Mouse (Mus musculus) embryonic facial prominence, embryonic 14.5 days (tissue): ENCODE results near the gene 4930518I15Rik. TPM values are rescaled to one million over a fixed set of nuclear protein-coding genes. Genes with fewer than 3 reads are reported as not detected.
A peak's percentile ranks its signal among the peaks of the same experiment; 100 is the strongest.
"Not testable (repeated sequence)": the region's sequence is repeated elsewhere in the genome, so short reads cannot be mapped to it uniquely, and the experiment has no call there.

Source experiments
- ATAC-seq: fragments of 200-750 bp; cut with Nextera tagmentation; 2 replicates; pipeline ENCODE4 v1.8.0; 2017; ENCODE audit warnings: low read depth, moderate number of reproducible peaks, moderate TSS enrichment
- DNase-seq: peaks from one replicate; pipeline ENCODE4 v3.0.0-alpha.2; 2015; ENCODE audit warnings: low spot score
- H3K27ac ChIP-seq: fragments of 300-500 bp; sonication (generic); replicated peaks from 2 replicates; pipeline ENCODE4 v1.5.1; 2014; ENCODE audit warnings: low read depth, mild to moderate bottlenecking, low read length, moderate library complexity
- H3K27me3 ChIP-seq: fragments of 300-500 bp; sonication (generic); replicated peaks from 2 replicates; pipeline ENCODE4 v1.6.1; 2014; ENCODE audit warnings: low read length; ENCODE audit not compliant: control insufficient read depth, insufficient read depth
- H3K36me3 ChIP-seq: fragments of 300-500 bp; sonication (generic); 2 replicates; pipeline ENCODE4 v1.6.1; 2014; ENCODE audit warnings: low read length, mixed read lengths; ENCODE audit not compliant: control insufficient read depth, insufficient read depth
- H3K4me1 ChIP-seq: fragments of 300-500 bp; sonication (generic); 2 replicates; pipeline ENCODE4 v1.6.1; 2014; ENCODE audit warnings: antibody characterized with exemption, low read length; ENCODE audit not compliant: control insufficient read depth, insufficient read depth
- H3K4me2 ChIP-seq: fragments of 300-500 bp; sonication (generic); 2 replicates; pipeline ENCODE4 v1.6.1; 2014; ENCODE audit warnings: low read depth, mild to moderate bottlenecking, low read length, moderate library complexity, mixed read lengths
- H3K4me3 ChIP-seq: fragments of 300-500 bp; sonication (generic); 2 replicates; pipeline ENCODE4 v1.5.1; 2014; ENCODE audit warnings: low read depth, mild to moderate bottlenecking, low read length
- H3K9ac ChIP-seq: fragments of 300-500 bp; sonication (generic); 2 replicates; pipeline ENCODE4 v1.6.1; 2014; ENCODE audit warnings: low read depth, mild to moderate bottlenecking, low read length, moderate library complexity, mixed read lengths
- H3K9me3 ChIP-seq: fragments of 300-500 bp; sonication (generic); 2 replicates; pipeline ENCODE4 v1.6.1; 2016; ENCODE audit warnings: low read length; ENCODE audit not compliant: control insufficient read depth
- WGBS: fragments of 180-500 bp; shearing (Covaris S2); extraction: QIAGEN DNeasy Blood & Tissue Kit; methylation state at CpG from one replicate; pipeline ENCODE4 v1.1.7; 2014; 5-methylcytosine and 5-hydroxymethylcytosine counted together
- polyA plus RNA-seq: library from polyadenylated mRNA; unstranded; fragments of >200 nt; fragmentation: Nextera tagmentation; extraction: Ambion mirVana; gene quantifications from 2 replicates; pipeline ENCODE4 v1.2.1, GENCODE M21; 2014

The 4930518I15Rik gene
- polyA plus RNA-seq, 1 experiment from 2014 or later = 3.2 TPM

DNA sequence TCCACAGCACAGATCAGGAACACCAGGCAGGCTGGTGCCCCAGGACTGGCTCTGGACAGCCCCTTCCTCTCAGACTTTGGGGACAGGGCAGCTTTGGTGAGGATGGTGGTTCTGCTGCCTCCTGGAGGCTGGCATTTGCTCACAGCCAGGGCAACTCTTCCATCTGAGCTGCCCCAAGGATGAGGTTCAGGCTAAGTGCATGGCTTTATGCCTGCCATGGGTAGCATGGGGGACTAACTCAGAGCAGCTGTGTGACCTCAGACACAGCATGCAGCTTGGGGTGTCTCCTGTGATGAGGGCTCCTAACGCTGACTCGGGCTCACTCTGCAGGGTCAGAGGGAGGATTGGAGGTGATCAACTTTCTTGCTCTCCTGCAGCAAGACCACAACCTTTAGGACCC is 27.9 kb upstream of the 4930518I15Rik start:
- not testable (repeated sequence) for H3K27me3 ChIP-seq, H3K27ac ChIP-seq, DNase-seq, H3K9me3 ChIP-seq, H3K36me3 ChIP-seq, H3K4me1 ChIP-seq, H3K4me2 ChIP-seq, H3K9ac ChIP-seq, H3K4me3 ChIP-seq, ATAC-seq
- WGBS = 27% methylated on average over 2 of the region's 2 CpGs

DNA sequence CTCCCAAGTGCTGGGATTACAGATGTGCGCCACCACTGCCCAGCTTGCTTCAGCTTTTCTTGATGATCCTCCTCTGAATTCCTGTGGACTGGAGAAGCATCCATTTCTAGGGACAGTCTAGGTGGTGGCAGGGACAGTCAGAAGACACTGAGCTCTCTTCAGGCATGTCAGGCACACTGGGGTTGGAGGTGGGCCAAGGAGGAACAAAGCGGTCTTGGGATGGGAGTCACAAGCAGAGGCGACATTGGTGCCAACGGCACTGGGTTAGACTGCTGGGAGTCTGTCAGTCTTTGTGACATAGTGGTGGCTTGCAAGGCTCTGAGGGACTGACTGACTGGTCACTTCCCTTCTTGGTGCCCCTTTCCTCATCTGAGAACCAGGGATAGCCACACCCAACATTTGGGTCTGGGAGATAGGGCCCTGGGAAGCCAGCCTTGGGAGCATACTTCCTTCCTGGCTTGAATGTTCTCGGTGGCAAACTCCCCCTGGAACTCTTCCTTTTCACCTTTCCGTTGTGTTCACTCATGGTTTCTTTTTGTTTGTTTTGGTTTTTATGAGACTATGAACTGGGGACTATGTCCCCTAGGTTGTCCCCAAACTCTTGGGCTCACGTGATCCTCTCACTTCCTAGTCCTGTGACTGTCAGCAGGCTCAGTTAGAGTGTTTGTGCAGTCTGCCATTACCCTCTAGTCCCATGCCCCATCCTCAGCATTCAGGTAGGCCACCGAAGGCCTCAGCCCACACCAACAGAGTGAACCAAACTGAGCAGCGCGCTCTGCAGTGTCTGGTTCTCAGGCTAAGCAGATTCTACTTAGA is 26.9 kb upstream of the 4930518I15Rik start:
- 87% methylated on average over 10 of the region's 10 CpGs for WGBS
- H3K27ac ChIP-seq = no peak overlapping the region
- H3K9ac ChIP-seq = no peak overlapping the region
- H3K4me3 ChIP-seq = no peak overlapping the region
- no peaks in the 10 kb centered on the region for H3K4me1 ChIP-seq
- no peaks in the 10 kb centered on the region for H3K36me3 ChIP-seq
- DNase-seq (no peak), ATAC-seq (no peak)
- no peaks in the 10 kb centered on the region for H3K27me3 ChIP-seq
- no peak overlapping the region for H3K4me2 ChIP-seq
- H3K9me3 ChIP-seq = no peaks in the 10 kb centered on the region

DNA sequence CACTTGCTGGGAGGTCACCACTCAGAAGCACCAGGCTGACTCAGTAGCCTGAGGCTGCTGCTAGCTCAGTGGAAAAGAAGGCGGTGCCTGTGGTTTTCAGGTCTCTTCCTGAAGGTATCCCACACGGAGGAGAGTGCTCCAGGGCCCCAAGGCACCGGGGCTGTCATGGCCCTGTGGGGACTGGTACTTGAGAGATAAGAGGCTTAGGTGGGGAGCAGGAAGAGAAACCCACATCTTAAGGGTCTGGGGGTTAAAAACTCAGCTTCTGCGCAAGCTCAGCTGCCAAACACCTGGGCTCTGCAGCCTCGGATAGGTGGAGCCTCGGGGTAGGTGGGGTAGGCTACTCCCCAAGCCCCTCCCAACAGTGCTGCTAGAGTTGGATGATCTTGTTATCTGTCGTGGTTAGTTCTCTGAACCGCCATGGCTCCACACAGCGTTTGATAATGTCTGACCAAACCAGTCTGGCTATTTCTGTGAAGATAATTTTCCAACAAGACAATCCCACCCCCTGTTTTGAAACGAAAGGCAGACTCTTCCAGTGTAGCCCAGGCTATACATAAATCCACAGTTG is 24.8 kb upstream of the 4930518I15Rik start:
- Histone ChIP-seq H3K4me2 (no peak overlapping the region), H3K4me3 (no peak overlapping the region), H3K9me3 (no peaks in the 10 kb centered on the region), H3K9ac (no peak overlapping the region), H3K36me3 (no peaks in the 10 kb centered on the region), H3K4me1 (no peaks in the 10 kb centered on the region), H3K27ac (no peak overlapping the region), H3K27me3 (no peaks in the 10 kb centered on the region)
- DNase-seq (no peak), ATAC-seq (no peak)
- WGBS = 29% methylated on average over 10 of the region's 10 CpGs

DNA sequence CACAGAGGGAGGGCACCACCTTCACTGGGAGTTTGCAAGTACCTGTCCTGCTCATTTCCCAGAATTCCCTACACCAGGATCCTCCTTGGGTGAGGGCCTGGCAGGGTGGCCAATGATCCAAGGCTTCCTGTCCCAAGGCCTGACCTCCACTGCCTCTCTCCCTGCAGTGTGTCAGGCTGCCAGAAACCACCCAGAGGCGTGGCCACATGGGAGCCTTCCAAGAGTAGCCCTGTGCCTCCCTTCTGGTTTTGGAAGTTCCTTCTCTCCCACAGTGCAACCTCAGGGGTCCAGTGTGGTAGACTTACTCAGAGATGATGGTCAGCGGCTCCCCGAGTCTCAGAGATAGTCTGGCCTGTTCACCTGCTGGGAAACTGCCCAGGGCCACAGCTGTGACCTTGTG is 21.8 kb upstream of the 4930518I15Rik start:
- ATAC-seq (no peak), DNase-seq (no peak)
- Histone ChIP-seq H3K27ac (no peak overlapping the region), H3K36me3 (peaks cover 11% of the 10 kb centered on the region), H3K4me3 (no peak overlapping the region), H3K4me2 (no peak overlapping the region), H3K4me1 (no peaks in the 10 kb centered on the region), H3K27me3 (no peaks in the 10 kb centered on the region), H3K9ac (no peak overlapping the region), H3K9me3 (no peaks in the 10 kb centered on the region)
- 76% methylated on average over 3 of the region's 3 CpGs for WGBS

DNA sequence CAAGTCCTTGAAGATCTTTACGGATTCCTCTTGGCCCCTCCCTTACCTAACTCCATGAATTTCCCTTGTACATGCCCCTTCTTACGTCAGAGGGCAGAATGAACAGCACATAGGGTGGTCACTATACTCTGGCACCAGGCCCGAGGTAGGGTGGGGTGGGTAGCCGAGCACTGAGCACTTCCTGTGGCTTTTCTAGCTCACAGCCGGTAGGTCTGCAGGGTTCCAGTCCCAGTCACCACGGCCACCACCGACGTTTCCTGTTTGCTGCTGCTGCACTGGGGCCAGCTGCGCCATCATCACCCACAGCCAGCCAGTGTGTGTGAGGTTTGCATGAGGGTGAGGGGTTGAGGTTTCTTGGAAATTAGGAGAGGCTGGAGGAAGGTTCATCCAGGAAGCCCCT is 20.0 kb upstream of the 4930518I15Rik start:
- Histone ChIP-seq H3K9ac (no peak overlapping the region), H3K27me3 (no peaks in the 10 kb centered on the region), H3K4me3 (no peak overlapping the region), H3K27ac (no peak overlapping the region), H3K36me3 (peaks cover 29% of the 10 kb centered on the region), H3K4me2 (no peak overlapping the region), H3K9me3 (no peaks in the 10 kb centered on the region), H3K4me1 (no peaks in the 10 kb centered on the region)
- ATAC-seq (no peak), DNase-seq (no peak)
- 48% methylated on average over 9 of the region's 9 CpGs for WGBS

DNA sequence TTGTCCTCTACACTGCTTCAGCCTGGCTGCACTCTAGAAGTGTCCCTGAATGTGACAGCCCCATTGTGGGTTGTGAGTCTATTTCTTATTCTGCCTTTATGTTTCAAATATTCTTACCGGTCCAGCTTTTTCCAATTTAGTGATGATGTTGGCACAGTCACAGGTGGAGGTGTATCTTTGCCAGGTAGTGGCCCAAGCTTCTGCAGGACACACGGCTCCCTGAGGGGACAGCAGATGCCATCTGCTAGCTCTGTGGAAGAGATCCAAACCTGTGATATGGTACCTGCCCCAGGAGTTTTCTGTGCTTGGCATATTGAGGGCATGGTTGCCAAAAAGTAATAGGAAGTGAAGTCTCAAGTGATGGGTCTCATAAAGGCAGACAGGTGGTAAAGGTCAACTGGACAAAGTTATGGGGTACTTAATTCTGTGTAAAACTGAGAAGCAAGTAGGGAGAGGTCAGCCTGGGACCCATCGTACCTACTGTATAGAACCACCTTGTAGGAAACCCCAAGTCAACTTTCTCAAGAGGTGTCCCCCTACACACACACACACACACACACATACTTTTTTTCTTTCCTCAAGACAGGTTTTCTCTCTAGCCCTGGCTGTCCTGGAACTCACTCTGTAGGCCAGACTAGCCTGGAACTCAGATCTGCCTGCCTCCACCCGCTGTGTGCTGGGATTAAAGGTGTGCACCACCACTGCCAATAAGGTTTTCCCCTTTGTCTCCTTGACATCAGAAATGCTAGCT is 17.2 kb upstream of the 4930518I15Rik start:
- no peak overlapping the region for H3K27ac ChIP-seq
- ATAC-seq = no peak
- no peak overlapping the region for H3K9ac ChIP-seq
- 92% methylated on average over 4 of the region's 4 CpGs for WGBS
- no peaks in the 10 kb centered on the region for H3K9me3 ChIP-seq
- H3K4me2 ChIP-seq = no peak overlapping the region
- no peak overlapping the region for H3K4me3 ChIP-seq
- peaks cover 55% of the 10 kb centered on the region for H3K36me3 ChIP-seq
- H3K4me1 ChIP-seq = no peaks in the 10 kb centered on the region
- H3K27me3 ChIP-seq = no peaks in the 10 kb centered on the region
- no peak for DNase-seq

DNA sequence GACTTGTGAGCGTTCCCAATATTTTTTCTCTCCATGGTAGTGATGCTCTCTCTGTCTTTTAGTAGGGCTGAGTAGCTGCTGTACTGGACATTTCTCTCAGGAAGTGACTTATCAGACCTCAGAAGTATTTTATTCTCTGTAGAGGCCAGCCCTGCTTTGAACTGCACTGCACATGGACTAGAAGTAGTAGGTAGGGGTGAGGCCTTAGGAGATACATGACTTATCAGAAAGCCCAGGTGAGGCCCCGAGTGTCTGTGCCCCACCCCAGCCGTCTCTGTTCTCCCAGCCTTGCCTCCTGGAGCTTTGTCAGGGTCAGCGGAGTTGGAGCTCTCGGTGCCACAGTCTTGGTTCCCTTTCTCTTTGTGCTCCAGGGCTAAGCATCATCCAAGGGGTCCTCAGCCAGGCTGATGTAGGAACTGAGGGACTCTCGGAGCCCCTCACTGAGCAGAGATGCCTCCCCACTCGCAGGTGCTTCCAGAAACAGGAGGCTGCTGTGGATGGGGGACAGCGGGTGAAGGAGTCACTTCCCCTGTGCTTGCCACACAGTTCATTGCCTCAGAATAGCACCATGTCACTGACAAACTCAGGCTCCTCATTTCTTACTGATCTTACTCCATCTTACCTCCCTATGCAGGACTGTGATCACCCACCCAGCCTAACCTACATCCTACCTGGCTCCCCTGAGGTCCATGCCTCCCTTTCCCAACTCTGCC is 16.5 kb upstream of the 4930518I15Rik start:
- H3K9ac ChIP-seq = no peak overlapping the region
- ATAC-seq = no peak
- H3K4me2 ChIP-seq = no peak overlapping the region
- H3K9me3 ChIP-seq = no peaks in the 10 kb centered on the region
- H3K4me3 ChIP-seq = no peak overlapping the region
- no peak for DNase-seq
- H3K36me3 ChIP-seq = peaks cover 62% of the 10 kb centered on the region
- H3K27me3 ChIP-seq = no peaks in the 10 kb centered on the region
- no peaks in the 10 kb centered on the region for H3K4me1 ChIP-seq
- 95% methylated on average over 8 of the region's 8 CpGs for WGBS
- no peak overlapping the region for H3K27ac ChIP-seq

DNA sequence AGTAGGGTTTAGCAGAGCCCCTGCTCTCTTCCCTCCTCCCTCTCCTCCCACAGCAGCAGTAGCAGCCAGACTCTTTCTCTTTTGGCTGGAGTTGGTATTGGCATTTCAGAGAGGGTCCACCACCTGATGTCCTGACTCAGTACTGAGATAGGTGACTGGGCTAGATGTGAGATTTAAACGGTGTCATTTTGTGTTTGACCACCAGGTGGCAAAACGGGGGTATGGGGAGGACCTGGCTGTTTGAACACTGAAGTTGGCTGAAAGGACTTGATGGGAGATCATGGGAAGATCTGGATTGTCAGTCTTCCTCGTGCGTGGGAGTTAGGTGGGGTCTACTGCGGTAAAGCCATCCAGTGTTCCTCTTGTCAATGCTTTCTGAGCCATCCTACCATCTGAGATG is 15.9 kb upstream of the 4930518I15Rik start:
- no peaks in the 10 kb centered on the region for H3K27me3 ChIP-seq
- no peak overlapping the region for H3K4me3 ChIP-seq
- no peaks in the 10 kb centered on the region for H3K9me3 ChIP-seq
- ATAC-seq (0 out of 2 replicates have a peak, but pooled peaks have one; percentile 66), DNase-seq (peak; percentile 50)
- H3K9ac ChIP-seq = no peak overlapping the region
- no peaks in the 10 kb centered on the region for H3K4me1 ChIP-seq
- no peak overlapping the region for H3K27ac ChIP-seq
- peaks cover 66% of the 10 kb centered on the region for H3K36me3 ChIP-seq
- H3K4me2 ChIP-seq = no peak overlapping the region
- WGBS = 34% methylated on average over 5 of the region's 5 CpGs
